In the genomic region with DNA sequence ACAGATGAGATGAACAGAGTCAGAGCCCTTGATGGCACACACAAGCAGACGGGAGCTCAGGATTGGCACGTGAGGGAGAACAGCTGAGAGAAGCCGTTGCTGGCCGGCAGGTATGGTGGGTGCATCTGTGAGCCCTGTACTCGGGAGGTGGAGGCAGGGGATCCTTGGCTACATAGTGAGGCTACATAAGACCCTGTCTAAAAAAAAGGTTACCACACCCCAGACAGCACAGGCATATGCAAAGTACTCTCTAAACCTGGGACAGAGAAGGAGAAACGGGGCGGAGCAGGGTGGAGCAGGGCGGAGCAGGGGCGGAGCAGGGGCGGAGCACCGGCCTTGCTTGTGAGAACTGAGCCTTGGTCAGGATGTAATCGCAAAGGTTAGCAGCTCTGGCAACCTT, we compare ENCODE assay signal across 7 mouse cellular contexts. TPM values are rescaled to one million over a fixed set of nuclear protein-coding genes. Genes with fewer than 3 reads are reported as not detected.
A peak's percentile ranks its signal among the peaks of the same experiment; 100 is the strongest.
DNase-seq lines count a peak whose midpoint lies in the region; ATAC-seq and TF ChIP-seq lines count a peak whose summit lies in the region.

No protein-coding gene starts in this region.

- H3K27ac ChIP-seq in heart, embryonic 10.5 days: no peak overlapping the region
- H3K27ac ChIP-seq in liver, embryonic 13.5 days: peak overlapping the region; percentile 87
- no peak overlapping the region for H3K27ac ChIP-seq in stomach, postnatal 0 days (replicated peaks)

- intact Hi-C loops in left cerebral cortex, postnatal 36 days (cut with DNase I): no loop called here

- H3K36me3 ChIP-seq in heart, embryonic 10.5 days: peaks cover 61% of the 10 kb centered on the region
- H3K36me3 ChIP-seq in liver, embryonic 13.5 days: peaks cover 61% of the 10 kb centered on the region
- peaks cover 15% of the 10 kb centered on the region for H3K36me3 ChIP-seq in stomach, postnatal 0 days (ENCODE audit: control insufficient read depth, insufficient read depth, low read length)

- peak; percentile 85 for ATAC-seq in liver, embryonic 13.5 days (ENCODE audit: low read depth)
- peak; percentile 59; the same call in 1 of the 2 replicates for ATAC-seq in stomach, postnatal 0 days (ENCODE audit: low FRiP score, low TSS enrichment)

- H3K4me1 ChIP-seq in heart, embryonic 10.5 days: peaks cover 7% of the 10 kb centered on the region; the same call in 1 of the 2 replicates
- peaks cover 50% of the 10 kb centered on the region for H3K4me1 ChIP-seq in liver, embryonic 13.5 days (replicated peaks)
- H3K4me1 ChIP-seq in stomach, postnatal 0 days (replicated peaks; ENCODE audit: control insufficient read depth, insufficient read depth): no peaks in the 10 kb centered on the region

- peak; percentile 28 for DNase-seq in ovary, postnatal 14 days (ENCODE audit: low spot score)
- no peak for DNase-seq in ovary, adult 18-20 months (ENCODE audit: low spot score)
- peak; percentile 40 to 54 for DNase-seq in adrenal gland, adult 18-20 months (ENCODE audit: low spot score in 2 of 2)
- peak; percentile 88 for DNase-seq in heart, embryonic 10.5 days (ENCODE audit: low spot score)
- no peak for DNase-seq in liver, embryonic 13.5 days
- peak; percentile 77 for DNase-seq in stomach, postnatal 0 days (ENCODE audit: low spot score)
- DNase-seq in left cerebral cortex, postnatal 36 days (ENCODE audit: low spot score in 2 of 2): no peak

- peak overlapping the region; percentile 53 for H3K4me2 ChIP-seq in liver, embryonic 13.5 days
- H3K4me2 ChIP-seq in stomach, postnatal 0 days (replicated peaks; ENCODE audit: low read depth): no peak overlapping the region

- peak overlapping the region; percentile 63 for H3K9ac ChIP-seq in liver, embryonic 13.5 days
- H3K9ac ChIP-seq in stomach, postnatal 0 days (ENCODE audit: low read length): no peak overlapping the region

- H3K4me3 ChIP-seq in heart, embryonic 10.5 days: no peak overlapping the region
- peak overlapping the region; percentile 8; the same call in 1 of the 2 replicates for H3K4me3 ChIP-seq in liver, embryonic 13.5 days (replicated peaks)
- H3K4me3 ChIP-seq in stomach, postnatal 0 days (ENCODE audit: low read depth, low read length): no peak overlapping the region

- no peaks in the 10 kb centered on the region for H3K9me3 ChIP-seq in heart, embryonic 10.5 days
- no peaks in the 10 kb centered on the region for H3K9me3 ChIP-seq in liver, embryonic 13.5 days (replicated peaks)
- H3K9me3 ChIP-seq in stomach, postnatal 0 days (ENCODE audit: control insufficient read depth, low read length): no peaks in the 10 kb centered on the region

- no peaks in the 10 kb centered on the region for H3K27me3 ChIP-seq in heart, embryonic 10.5 days (ENCODE audit: insufficient read depth, poor library complexity, severe bottlenecking)
- no peaks in the 10 kb centered on the region for H3K27me3 ChIP-seq in liver, embryonic 13.5 days
- H3K27me3 ChIP-seq in stomach, postnatal 0 days (ENCODE audit: control insufficient read depth, insufficient read depth, low read length): no peaks in the 10 kb centered on the region

- no peak for TF ChIP-seq CTCF in stomach, postnatal 0 days (IDR thresholded peaks at IDR 0.05; ENCODE audit: low read depth)

- TF ChIP-seq EP300 in stomach, postnatal 0 days (optimal IDR thresholded peaks at IDR 0.05): no peak

- WGBS in heart, embryonic 10.5 days: 32% methylated on average over 12 of the region's 12 CpGs
- 32% methylated on average over 12 of the region's 12 CpGs for WGBS in liver, embryonic 13.5 days (ENCODE audit: insufficient replicate concordance)
- 40% methylated on average over 12 of the region's 12 CpGs for WGBS in stomach, postnatal 0 days

RNA-seq across cellular contexts. Expression of gene Rcc1, which starts 2.8 kb away (rescaled TPM):
- total RNA-seq in adrenal gland, adult 18-20 months (2021): 10 to 100 TPM; 15.4 to 15.6 TPM
- polyA plus RNA-seq in heart, embryonic 10.5 days (2016; fragmentation: Nextera tagmentation; extraction: Ambion mirVana): 61.4 and 93.4 TPM in 2 replicates
- polyA plus RNA-seq in liver, embryonic 13.5 days (2015; fragmentation: Nextera tagmentation; extraction: Ambion mirVana): 79.4 and 80.2 TPM in 2 replicates
- polyA plus RNA-seq in stomach, postnatal 0 days (2015; fragmentation: Nextera tagmentation; extraction: Ambion mirVana): 23.4 and 25.2 TPM in 2 replicates
- 10 to 100 TPM in 1 of 2 experiments, 1 to 10 TPM in 1; 9.7 to 12.3 TPM for total RNA-seq in left cerebral cortex, postnatal 36 days (2021)

RNA-seq across cellular contexts. Expression of gene Trnau1ap, which starts 26.8 kb away (rescaled TPM):
- total RNA-seq in adrenal gland, adult 18-20 months (2021): 10 to 100 TPM; 27.1 to 32.9 TPM
- polyA plus RNA-seq in heart, embryonic 10.5 days (2016; fragmentation: Nextera tagmentation; extraction: Ambion mirVana): 82.0 and 92.0 TPM in 2 replicates
- polyA plus RNA-seq in liver, embryonic 13.5 days (2015; fragmentation: Nextera tagmentation; extraction: Ambion mirVana): 43.1 and 45.3 TPM in 2 replicates
- 45.5 and 45.7 TPM in 2 replicates for polyA plus RNA-seq in stomach, postnatal 0 days (2015; fragmentation: Nextera tagmentation; extraction: Ambion mirVana)
- 10 to 100 TPM; 21.5 to 24.8 TPM for total RNA-seq in left cerebral cortex, postnatal 36 days (2021)

RNA-seq across cellular contexts. Expression of gene Rab42, which starts 53.0 kb away (rescaled TPM):
- 1 to 10 TPM; 1.4 to 1.6 TPM for total RNA-seq in adrenal gland, adult 18-20 months (2021)
- polyA plus RNA-seq in heart, embryonic 10.5 days (2016; fragmentation: Nextera tagmentation; extraction: Ambion mirVana): 1.1 and 1.9 TPM in 2 replicates
- 0.44 and 1.2 TPM in 2 replicates for polyA plus RNA-seq in liver, embryonic 13.5 days (2015; fragmentation: Nextera tagmentation; extraction: Ambion mirVana)
- 2.3 and 2.6 TPM in 2 replicates for polyA plus RNA-seq in stomach, postnatal 0 days (2015; fragmentation: Nextera tagmentation; extraction: Ambion mirVana)
- 1 to 10 TPM; 1.5 to 2.8 TPM for total RNA-seq in left cerebral cortex, postnatal 36 days (2021)

Comparison
In these comparisons a context has a peak if more than half of its experiments do, and no peak if none do; other contexts are left out.
1. DNase-seq: peak in ovary, postnatal 14 days (single experiment), adrenal gland, adult 18-20 months (2 of 2), heart, embryonic 10.5 days (single experiment) and stomach, postnatal 0 days (single experiment); none in ovary, adult 18-20 months (single experiment), liver, embryonic 13.5 days (single experiment) and left cerebral cortex, postnatal 36 days (0 of 2).